Mouse (Mus musculus) left cerebral cortex, adult 2 months (tissue): ENCODE measurements around the gene Trim62. TPM values are rescaled to one million over a fixed set of nuclear protein-coding genes. Genes with fewer than 3 reads are reported as not detected.

Source experiments
- DNase-seq, 2 experiments: peaks; one replicate each; pipeline ENCODE4 v3.0.0; 2021 to 2022; ENCODE audit warnings: low spot score in 2 of 2, mixed read lengths in 1 of 2; ENCODE audit errors: extremely low spot score in 1 of 2
- H3K27ac ChIP-seq: fragments of 200-600 bp; 2 replicates; pipeline ENCODE4 v1.8.1; 2022
- H3K4me3 ChIP-seq: fragments of 200-600 bp; 2 replicates; pipeline ENCODE4 v1.8.1; 2022
- CTCF ChIP-seq: fragments of 200-600 bp; IDR thresholded peaks from 2 replicates; pipeline ENCODE4 v1.8.1; 2022; ENCODE audit warnings: antibody characterized with exemption, mild to moderate bottlenecking, moderate library complexity
- intact Hi-C: fragments of 180-260 bp; cut with DNase I; formaldehyde crosslinking; loops from one replicate; pipeline ENCODE4 v1.15.1; 2025
- total RNA-seq, 2 experiments: library from RNA; stranded (reverse); gene quantifications; 2 replicates each; pipeline ENCODE4 v1.2.3; 2021

The Trim62 gene
- total RNA-seq, 2 experiments from 2014 or later, result 15.3 to 18.8 TPM

DNA sequence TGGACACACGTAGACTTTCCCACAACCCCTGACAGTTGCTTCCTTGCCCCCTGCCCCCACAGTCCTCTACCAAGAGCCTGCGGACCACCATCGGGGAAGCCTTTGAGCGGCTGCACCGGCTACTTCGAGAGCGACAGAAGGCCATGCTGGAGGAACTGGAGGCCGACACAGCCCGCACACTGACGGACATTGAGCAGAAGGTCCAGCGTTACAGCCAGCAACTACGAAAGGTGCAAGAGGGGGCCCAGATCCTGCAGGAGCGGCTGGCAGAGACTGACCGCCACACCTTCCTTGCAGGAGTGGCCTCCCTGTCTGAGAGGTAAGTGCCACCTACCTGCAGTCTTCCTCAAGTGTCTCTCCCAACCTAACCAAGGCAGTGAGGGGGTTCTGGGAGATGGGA, 17.1 kb downstream of the Trim62 start:
- DNase-seq, result no peak
- H3K4me3 ChIP-seq, result no peak overlapping the region
- TF ChIP-seq CTCF, result no peak
- H3K27ac ChIP-seq, result no peak overlapping the region
- intact Hi-C loops, result no loop called here

DNA sequence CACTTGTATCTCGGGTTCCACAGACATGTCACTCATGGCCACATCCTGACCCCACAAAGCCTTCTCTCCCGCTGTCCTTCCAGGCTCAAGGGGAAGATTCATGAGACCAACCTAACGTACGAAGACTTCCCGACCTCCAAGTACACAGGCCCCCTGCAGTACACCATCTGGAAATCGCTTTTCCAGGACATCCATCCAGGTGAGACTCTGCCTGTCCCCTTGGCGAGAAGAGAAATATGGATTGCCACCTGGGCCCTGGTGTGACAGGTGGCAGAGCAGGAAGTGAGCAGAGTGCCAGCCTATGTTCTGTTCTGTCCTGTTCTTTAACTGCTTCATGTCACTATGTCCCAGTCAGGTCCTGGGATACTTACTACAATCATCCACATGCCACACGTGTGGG, 19.0 kb downstream of the Trim62 start:
- TF ChIP-seq CTCF, result no peak
- DNase-seq, result no peak
- intact Hi-C loops, result no loop called here
- Histone ChIP-seq H3K27ac (no peak overlapping the region), H3K4me3 (no peak overlapping the region)

- no peak for DNase-seq
- no peak overlapping the region for H3K27ac ChIP-seq
- intact Hi-C loops, result no loop called here
- TF ChIP-seq CTCF, result no peak
- no peak overlapping the region for H3K4me3 ChIP-seq
Observed at GRCm38 (mm10) chr4:128904035-128904800, 20.8 kb downstream of the Trim62 start.

DNA sequence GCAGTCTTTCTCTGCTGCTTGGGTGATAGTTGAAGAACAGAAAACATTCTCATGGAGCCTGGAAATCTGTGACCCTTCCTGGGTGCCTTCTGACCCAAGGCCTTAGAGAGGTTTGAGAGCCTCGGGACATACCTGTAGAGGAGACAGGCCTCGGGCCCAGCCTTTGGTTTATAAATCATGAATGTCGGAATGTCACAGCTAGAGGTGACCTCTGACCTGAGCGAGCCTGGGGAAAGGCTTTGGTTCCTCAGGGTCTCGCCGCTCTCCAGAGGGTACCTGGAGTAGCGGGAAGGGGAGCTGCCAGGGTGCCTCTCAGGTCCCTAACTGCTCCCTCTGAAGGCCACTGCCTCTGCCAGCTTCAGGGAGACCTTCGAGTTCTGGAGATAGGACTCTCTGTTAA, 21.9 kb downstream of the Trim62 start:
- intact Hi-C loops, result loop anchor here (5.0 kb wide), 1 partner anchor 177 kb away; no protein-coding TSS in a partner anchor
- TF ChIP-seq CTCF, result no peak
- Histone ChIP-seq H3K4me3 (no peak overlapping the region), H3K27ac (no peak overlapping the region)
- DNase-seq, result no peak

DNA sequence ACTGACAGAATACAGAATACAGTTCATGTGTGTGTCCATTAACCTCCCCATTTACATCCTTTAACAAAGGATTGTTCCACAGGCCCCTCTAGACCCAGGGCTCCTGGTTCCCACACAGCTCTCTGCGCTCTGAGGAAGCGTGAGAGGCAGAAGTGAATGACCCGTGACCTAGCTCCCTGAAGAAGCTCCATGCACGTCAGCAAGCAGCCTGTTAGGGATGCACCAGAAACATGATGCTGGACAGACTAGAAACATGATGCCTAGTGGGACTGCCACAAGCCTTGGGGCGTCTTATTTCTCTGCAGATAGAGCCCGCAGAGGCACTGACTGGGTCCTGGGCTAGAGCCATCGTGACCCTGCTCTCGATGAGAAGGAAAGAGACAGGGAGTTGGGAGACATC, 23.4 kb downstream of the Trim62 start:
- no peak overlapping the region for H3K4me3 ChIP-seq
- intact Hi-C loops, result loop anchor here (5.0 kb wide), 1 partner anchor 176 kb away; no protein-coding TSS in a partner anchor
- H3K27ac ChIP-seq, result no peak overlapping the region
- no peak for DNase-seq
- no peak for TF ChIP-seq CTCF

- TF ChIP-seq CTCF, result no peak
- intact Hi-C loops, result loop anchor here (5.0 kb wide), 1 partner anchor 175 kb away; no protein-coding TSS in a partner anchor
- Histone ChIP-seq H3K4me3 (no peak overlapping the region), H3K27ac (no peak overlapping the region)
- DNase-seq, result no peak
Observed at GRCm38 (mm10) chr4:128907238-128907968, 24.0 kb downstream of the Trim62 start.

DNA sequence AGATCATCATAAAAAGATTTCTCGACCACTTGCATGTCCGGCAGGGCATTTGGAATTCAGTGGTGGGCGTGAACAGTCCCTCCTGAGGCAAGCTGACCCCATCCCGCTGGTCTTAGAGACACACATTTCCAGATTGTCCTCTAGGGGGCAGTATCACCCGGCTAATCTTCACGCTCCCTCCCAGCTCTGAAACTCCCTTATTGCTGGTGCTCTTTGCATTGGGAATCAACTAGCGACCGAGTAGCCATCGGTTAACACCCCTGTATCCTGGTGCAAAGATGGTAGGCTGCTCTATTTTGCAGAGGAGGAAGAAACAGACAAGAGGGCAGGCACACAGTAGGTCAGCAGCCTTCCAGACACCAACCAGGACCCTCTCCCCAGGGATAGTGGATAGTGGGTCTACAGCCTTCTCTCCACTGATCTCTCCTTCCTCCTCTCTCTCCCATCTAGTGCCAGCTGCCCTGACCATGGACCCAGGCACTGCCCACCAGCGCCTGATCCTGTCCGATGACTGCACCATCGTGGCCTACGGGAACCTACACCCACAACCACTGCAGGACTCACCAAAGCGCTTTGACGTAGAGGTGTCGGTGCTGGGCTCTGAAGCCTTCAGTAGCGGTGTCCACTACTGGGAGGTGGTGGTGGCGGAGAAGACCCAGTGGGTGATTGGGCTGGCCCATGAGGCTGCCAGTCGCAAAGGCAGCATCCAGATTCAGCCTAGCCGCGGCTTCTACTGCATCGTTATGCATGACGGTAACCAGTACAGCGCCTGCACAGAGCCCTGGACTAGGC, 25.4 kb downstream of the Trim62 start:
- TF ChIP-seq CTCF, result peak; percentile 82
- H3K27ac ChIP-seq, result no peak overlapping the region
- intact Hi-C loops, result loop anchor here (5.0 kb wide), 1 partner anchor 174 kb away; no protein-coding TSS in a partner anchor
- H3K4me3 ChIP-seq, result no peak overlapping the region
- peak; percentile 36 to 47 for DNase-seq

DNA sequence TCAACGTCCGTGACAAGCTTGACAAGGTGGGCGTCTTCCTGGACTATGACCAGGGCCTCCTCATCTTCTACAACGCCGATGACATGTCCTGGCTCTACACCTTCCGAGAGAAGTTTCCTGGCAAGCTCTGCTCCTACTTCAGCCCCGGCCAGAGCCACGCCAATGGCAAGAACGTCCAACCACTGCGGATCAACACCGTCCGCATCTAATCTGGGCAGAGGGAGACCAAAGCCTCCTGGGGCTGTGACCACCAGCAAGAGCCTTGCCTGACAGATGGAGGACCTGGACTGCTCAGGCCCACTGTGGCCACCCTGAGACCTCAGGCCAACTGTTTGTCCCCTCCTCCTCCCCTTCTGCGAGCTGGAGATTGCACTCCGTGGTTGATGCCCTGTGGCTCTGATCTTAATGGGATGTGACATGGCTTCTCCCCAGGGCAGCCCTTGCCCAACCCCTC, 26.0 kb downstream of the Trim62 start:
- no peak overlapping the region for H3K27ac ChIP-seq
- intact Hi-C loops, result loop anchor here (5.0 kb wide), 1 partner anchor 173 kb away; no protein-coding TSS in a partner anchor
- TF ChIP-seq CTCF, result no peak

GRCm38 (mm10) chr4:128910276-128911063, 27.1 kb downstream of the Trim62 start:
- no peak for DNase-seq
- Histone ChIP-seq H3K4me3 (no peak overlapping the region), H3K27ac (no peak overlapping the region)
- intact Hi-C loops, result no loop called here
- no peak for TF ChIP-seq CTCF

More for the DNA sequence above, 26.0 kb downstream of the Trim62 start:
- H3K4me3 ChIP-seq, result no peak overlapping the region
- DNase-seq, result no peak

GRCm38 (mm10) chr4:128912085-128912484, 28.7 kb downstream of the Trim62 start:
- Histone ChIP-seq H3K27ac (no peak overlapping the region), H3K4me3 (no peak overlapping the region)
- DNase-seq, result no peak
- intact Hi-C loops, result no loop called here
- no peak for TF ChIP-seq CTCF

DNA sequence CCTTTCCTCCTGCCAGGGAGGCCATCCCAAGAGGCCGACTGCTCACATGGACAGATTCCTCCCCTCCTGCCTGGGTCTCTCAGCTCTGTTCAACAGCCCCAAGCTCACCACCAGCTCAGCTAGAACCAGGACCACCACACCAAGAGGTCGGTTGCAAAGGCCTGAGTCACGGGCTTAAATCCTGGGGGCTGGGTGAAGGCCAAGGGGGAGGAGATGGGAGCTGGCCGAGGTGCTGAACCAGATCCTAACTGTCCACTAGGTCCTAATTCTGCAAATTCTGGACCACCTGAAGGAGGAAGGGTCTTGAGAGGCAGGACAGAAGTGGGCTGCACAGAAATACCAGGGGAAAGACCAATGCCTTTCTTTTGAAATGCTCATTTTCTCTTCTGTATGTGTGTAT, 30.4 kb downstream of the Trim62 start:
- Histone ChIP-seq H3K27ac (no peak overlapping the region), H3K4me3 (no peak overlapping the region)
- intact Hi-C loops, result no loop called here
- no peak for DNase-seq
- TF ChIP-seq CTCF, result no peak
